Mouse (Mus musculus) testis, adult 2 months (tissue): ENCODE measurements at regions not wholly inside any gene's neighbourhood (a gene's known extent, or its start where the extent isn't known, plus 50 kb on each side); places are given as distances from the start of the nearest gene placed in this dataset.

Experiments
- CTCF ChIP-seq: fragments of 200-500 bp; IDR thresholded peaks from 2 replicates; pipeline ENCODE4 v1.5.1; 2012; ENCODE audit warnings: low read depth, mild to moderate bottlenecking, inconsistent platforms, low read length, moderate library complexity; ENCODE audit not compliant: control insufficient read depth, insufficient read depth, insufficient replicate concordance
- POLR2A ChIP-seq: fragments of 200-500 bp; IDR thresholded peaks from 2 replicates; pipeline ENCODE4 v1.6.1; 2012; ENCODE audit warnings: low read depth, mild to moderate bottlenecking, inconsistent platforms, low read length, moderate library complexity; ENCODE audit not compliant: control insufficient read depth

- no peak for TF ChIP-seq CTCF
- TF ChIP-seq POLR2A = no peak
Observed at GRCm38 (mm10) chr3:34893381-34893780, 243.2 kb downstream of the Sox2 start.
